Mouse (Mus musculus): ENCODE data around the gene Gm128.

DNA sequence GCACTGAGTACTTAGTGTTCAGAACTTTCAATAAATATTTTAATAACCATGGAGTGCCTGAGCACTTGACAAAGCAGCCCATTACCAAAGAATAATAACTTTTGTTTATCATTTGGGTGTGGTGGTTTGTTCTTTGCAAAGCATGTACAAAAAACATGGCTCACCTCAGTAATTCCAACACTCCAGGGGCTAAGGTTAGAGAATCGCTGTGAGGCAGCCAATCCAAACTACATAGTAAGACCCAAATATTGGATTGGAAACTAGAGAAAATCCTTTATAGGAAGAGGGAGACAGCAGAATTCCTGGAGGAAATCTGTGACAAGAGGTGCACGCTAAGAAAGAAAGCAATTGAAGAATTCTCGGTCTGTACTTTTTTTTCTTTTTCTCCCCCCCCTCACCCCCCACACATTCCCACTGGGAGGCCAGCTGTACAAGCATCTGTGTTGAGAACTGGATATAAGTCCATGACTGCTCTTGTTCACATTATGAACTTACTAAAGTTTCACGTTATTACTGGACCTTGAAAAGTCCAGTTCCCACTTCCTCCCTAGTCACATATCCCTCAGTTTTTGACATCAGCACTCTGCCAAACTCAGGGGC is 24.6 kb downstream of the Gm128 start:
- no peak for TF ChIP-seq GATA1 (IDR thresholded peaks at IDR 0.05; ENCODE audit: borderline replicate concordance, low read length)
- no peak for TF ChIP-seq FLI1 (IDR thresholded peaks at IDR 0.05; ENCODE audit: low read length)
